Mouse (Mus musculus): ENCODE data around the gene Foxk2.

Foxk2 gene

GRCm38 (mm10) chr11:121231191-121231590 is 28.6 kb upstream of the Foxk2 start:
- Histone ChIP-seq H3K4me1 (replicated peaks; ENCODE audit: low read depth, low read length) (peaks cover 30% of the 10 kb centered on the region), H3K4me3 (replicated peaks; ENCODE audit: low read length) (no peak overlapping the region), H3K9me3 (ENCODE audit: low read length) (no peaks in the 10 kb centered on the region), H3K27me3 (ENCODE audit: insufficient read depth, low read length) (0 out of 2 replicates have a peak, but pooled peaks cover 2% of the 10 kb centered on the region), H3K36me3 (ENCODE audit: insufficient read depth, low read length) (peaks cover 18% of the 10 kb centered on the region)
- no peak for TF ChIP-seq CTCF (conservative IDR thresholded peaks at IDR 0.05; ENCODE audit: low read length)
- no peak for TF ChIP-seq NANOG (IDR thresholded peaks at IDR 0.05; ENCODE audit: borderline replicate concordance, low read length)
- no peak for TF ChIP-seq POU5F1 (IDR thresholded peaks at IDR 0.05; ENCODE audit: borderline replicate concordance, low read length)

GRCm38 (mm10) chr11:121231628-121232291 is 28.0 kb upstream of the Foxk2 start:
- peaks cover 33% of the 10 kb centered on the region for H3K4me1 ChIP-seq (replicated peaks; ENCODE audit: low read depth, low read length)
- TF ChIP-seq CTCF (conservative IDR thresholded peaks at IDR 0.05; ENCODE audit: low read length), result no peak
- no peak for TF ChIP-seq POU5F1 (IDR thresholded peaks at IDR 0.05; ENCODE audit: borderline replicate concordance, low read length)
- no peak for TF ChIP-seq NANOG (IDR thresholded peaks at IDR 0.05; ENCODE audit: borderline replicate concordance, low read length)

GRCm38 (mm10) chr11:121232706-121233105 is 27.1 kb upstream of the Foxk2 start:
- peaks cover 35% of the 10 kb centered on the region for H3K4me1 ChIP-seq (replicated peaks; ENCODE audit: low read depth, low read length)
- H3K9me3 ChIP-seq (ENCODE audit: low read length), result no peaks in the 10 kb centered on the region
- H3K36me3 ChIP-seq (ENCODE audit: insufficient read depth, low read length), result 0 out of 2 replicates have a peak, but pooled peaks cover 2% of the 10 kb centered on the region
- H3K27me3 ChIP-seq (ENCODE audit: insufficient read depth, low read length), result 0 out of 2 replicates have a peak, but pooled peaks cover 2% of the 10 kb centered on the region
- TF ChIP-seq CTCF (conservative IDR thresholded peaks at IDR 0.05; ENCODE audit: low read length), result no peak
- TF ChIP-seq POU5F1 (IDR thresholded peaks at IDR 0.05; ENCODE audit: borderline replicate concordance, low read length), result no peak
- TF ChIP-seq NANOG (IDR thresholded peaks at IDR 0.05; ENCODE audit: borderline replicate concordance, low read length), result no peak
- no peak overlapping the region for H3K4me3 ChIP-seq (replicated peaks; ENCODE audit: low read length)

More at GRCm38 (mm10) chr11:121231628-121232291, 28.0 kb upstream of the Foxk2 start:
- 0 out of 2 replicates have a peak, but pooled peaks cover 2% of the 10 kb centered on the region for H3K27me3 ChIP-seq (ENCODE audit: insufficient read depth, low read length)
- H3K9me3 ChIP-seq (ENCODE audit: low read length), result no peaks in the 10 kb centered on the region
- no peak overlapping the region for H3K4me3 ChIP-seq (replicated peaks; ENCODE audit: low read length)
- H3K36me3 ChIP-seq (ENCODE audit: insufficient read depth, low read length), result peaks cover 12% of the 10 kb centered on the region

GRCm38 (mm10) chr11:121235475-121236238 is 24.1 kb upstream of the Foxk2 start:
- peak overlapping the region; percentile 88 for H3K4me3 ChIP-seq (replicated peaks; ENCODE audit: low read length)
- 0 out of 2 replicates have a peak, but pooled peaks cover 2% of the 10 kb centered on the region for H3K27me3 ChIP-seq (ENCODE audit: insufficient read depth, low read length)
- TF ChIP-seq NANOG (IDR thresholded peaks at IDR 0.05; ENCODE audit: borderline replicate concordance, low read length) (no peak), CTCF (conservative IDR thresholded peaks at IDR 0.05; ENCODE audit: low read length) (peak; percentile 81)
- peaks cover 17% of the 10 kb centered on the region for H3K36me3 ChIP-seq (ENCODE audit: insufficient read depth, low read length)
- H3K9me3 ChIP-seq (ENCODE audit: low read length), result no peaks in the 10 kb centered on the region
- peaks cover 18% of the 10 kb centered on the region for H3K4me1 ChIP-seq (replicated peaks; ENCODE audit: low read depth, low read length)

- peaks cover 18% of the 10 kb centered on the region for H3K4me1 ChIP-seq (replicated peaks; ENCODE audit: low read depth, low read length)
- H3K27me3 ChIP-seq (ENCODE audit: insufficient read depth, low read length), result 0 out of 2 replicates have a peak, but pooled peaks cover 2% of the 10 kb centered on the region
- peaks cover 24% of the 10 kb centered on the region for H3K36me3 ChIP-seq (ENCODE audit: insufficient read depth, low read length)
- H3K9me3 ChIP-seq (ENCODE audit: low read length), result no peaks in the 10 kb centered on the region
- H3K4me3 ChIP-seq (replicated peaks; ENCODE audit: low read length), result peak within 1 kb of the TSS; percentile 88
- TF ChIP-seq CTCF (conservative IDR thresholded peaks at IDR 0.05; ENCODE audit: low read length), result peak; percentile 31
- TF ChIP-seq POU5F1 (IDR thresholded peaks at IDR 0.05; ENCODE audit: borderline replicate concordance, low read length), result no peak
Observed at GRCm38 (mm10) chr11:121236564-121237344, 23.0 kb upstream of the Foxk2 start, which contains the start of gene Narf. Gene Narf (plus strand): TSS chr11:121237253.

GRCm38 (mm10) chr11:121237345-121238128 is 22.3 kb upstream of the Foxk2 start:
- H3K36me3 ChIP-seq (ENCODE audit: insufficient read depth, low read length), result peaks cover 32% of the 10 kb centered on the region
- H3K4me1 ChIP-seq (replicated peaks; ENCODE audit: low read depth, low read length), result peaks cover 18% of the 10 kb centered on the region
- peak overlapping the region; percentile 88 for H3K4me3 ChIP-seq (replicated peaks; ENCODE audit: low read length)
- 0 out of 2 replicates have a peak, but pooled peaks cover 2% of the 10 kb centered on the region for H3K27me3 ChIP-seq (ENCODE audit: insufficient read depth, low read length)
- TF ChIP-seq POU5F1 (IDR thresholded peaks at IDR 0.05; ENCODE audit: borderline replicate concordance, low read length) (no peak), CTCF (conservative IDR thresholded peaks at IDR 0.05; ENCODE audit: low read length) (0 out of 2 replicates have a peak, but pooled peaks have one; percentile 2)
- no peaks in the 10 kb centered on the region for H3K9me3 ChIP-seq (ENCODE audit: low read length)

- Histone ChIP-seq H3K4me1 (replicated peaks; ENCODE audit: low read depth, low read length) (peaks cover 16% of the 10 kb centered on the region), H3K9me3 (ENCODE audit: low read length) (no peaks in the 10 kb centered on the region), H3K36me3 (ENCODE audit: insufficient read depth, low read length) (peaks cover 46% of the 10 kb centered on the region), H3K4me3 (replicated peaks; ENCODE audit: low read length) (no peak overlapping the region), H3K27me3 (ENCODE audit: insufficient read depth, low read length) (no peaks in the 10 kb centered on the region)
- TF ChIP-seq POU5F1 (IDR thresholded peaks at IDR 0.05; ENCODE audit: borderline replicate concordance, low read length), result no peak
- no peak for TF ChIP-seq CTCF (conservative IDR thresholded peaks at IDR 0.05; ENCODE audit: low read length)
- no peak for TF ChIP-seq NANOG (IDR thresholded peaks at IDR 0.05; ENCODE audit: borderline replicate concordance, low read length)
Observed at GRCm38 (mm10) chr11:121239669-121240068, 20.1 kb upstream of the Foxk2 start.
